Mouse (Mus musculus) cerebellum, adult 11-12 months (tissue): ENCODE measurements around the gene Psmb10.
A peak's percentile ranks its signal among the peaks of the same experiment; 100 is the strongest.
"Not testable (repeated sequence)": the region's sequence is repeated elsewhere in the genome, so short reads cannot be mapped to it uniquely, and the experiment has no call there.

Experiments
- DNase-seq: peaks from one replicate; pipeline ENCODE4 v3.0.0; 2022

The Psmb10 gene

DNA sequence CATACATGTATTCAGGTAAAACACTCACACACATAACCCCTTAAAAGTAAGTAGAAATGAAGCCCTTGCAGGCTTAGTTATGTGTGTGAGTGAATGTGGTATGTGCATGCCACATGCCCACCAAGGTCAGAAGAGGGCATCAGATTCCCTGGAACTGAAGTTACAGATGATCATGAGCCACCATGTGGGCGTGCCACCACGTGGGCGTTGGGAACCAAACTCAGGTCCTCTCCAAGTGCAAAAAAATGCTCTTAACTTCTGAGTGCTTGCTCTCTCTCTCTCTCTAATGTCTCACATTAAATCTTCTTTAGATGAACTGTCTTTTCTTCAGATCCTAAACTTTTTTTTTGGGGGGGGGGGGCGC lies at the start of gene Psmb10:
TSS of gene Psmb10 (minus strand) at position 139 of the 364 bp plus-strand sequence.
- DNase-seq = no peak

DNA sequence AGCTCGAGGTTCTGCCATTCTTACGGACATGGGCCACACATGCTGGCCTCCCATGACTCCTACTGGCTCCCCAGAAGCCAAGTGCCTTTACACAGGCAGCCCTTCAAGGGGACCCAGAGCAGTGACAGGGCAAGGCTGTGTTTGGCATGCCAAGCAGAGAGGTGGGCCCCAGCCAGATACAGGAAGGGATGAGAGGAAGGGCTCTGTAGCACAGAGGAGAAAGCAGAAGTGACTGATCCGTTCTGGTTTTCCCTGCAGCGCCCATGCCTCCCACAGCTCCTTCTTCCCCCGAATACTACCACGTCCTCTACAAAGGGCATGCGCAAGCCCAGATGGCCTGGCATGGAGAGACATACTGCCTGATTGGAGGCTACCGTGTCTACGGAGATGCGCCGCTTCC lies 45.2 kb upstream of the Psmb10 start:
- DNase-seq = not testable (repeated sequence)

DNA sequence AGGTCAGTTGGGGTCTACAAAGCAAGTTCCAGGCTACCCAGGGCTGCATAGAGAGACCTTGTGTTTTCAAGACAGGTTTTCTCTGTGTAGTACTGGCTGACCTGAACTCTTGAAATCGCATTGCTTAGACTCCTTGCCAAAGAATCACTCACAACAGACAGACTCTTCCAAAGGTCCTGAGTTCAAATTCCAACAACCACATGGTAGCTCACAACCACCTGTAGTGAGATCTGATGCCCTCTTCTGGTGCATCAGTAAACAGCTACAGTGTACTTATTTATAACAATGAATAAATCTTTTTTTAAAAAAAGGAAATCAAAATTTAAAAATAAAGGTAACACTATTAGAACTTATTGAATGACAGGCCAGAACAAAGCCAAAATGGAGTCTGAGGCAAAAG lies 42.9 kb upstream of the Psmb10 start:
- no peak for DNase-seq

DNA sequence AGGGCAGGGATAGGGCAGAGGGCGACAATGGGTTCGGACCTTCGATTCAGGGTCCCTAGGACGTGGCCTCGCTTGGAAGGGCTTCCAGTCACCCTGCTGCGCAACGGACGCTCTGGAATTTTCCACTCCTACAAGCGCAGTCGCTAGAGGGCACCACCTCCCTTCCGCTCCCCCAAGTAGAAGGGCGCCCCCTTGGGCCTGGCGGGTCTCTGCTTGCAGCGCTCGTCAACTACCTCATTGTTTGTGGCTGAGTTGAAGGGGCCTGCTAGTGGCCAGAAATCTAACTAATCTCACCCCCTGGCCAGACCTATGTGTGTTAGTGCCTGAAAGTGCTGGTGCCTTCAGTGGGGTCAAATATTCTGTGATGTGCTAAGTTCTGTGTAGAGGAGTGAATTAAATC lies 41.1 kb upstream of the Psmb10 start, which contains the start of gene Dpep3:
TSS of gene Dpep3 (minus strand) at position 105 of the 400 bp plus-strand sequence.
- DNase-seq = no peak

DNA sequence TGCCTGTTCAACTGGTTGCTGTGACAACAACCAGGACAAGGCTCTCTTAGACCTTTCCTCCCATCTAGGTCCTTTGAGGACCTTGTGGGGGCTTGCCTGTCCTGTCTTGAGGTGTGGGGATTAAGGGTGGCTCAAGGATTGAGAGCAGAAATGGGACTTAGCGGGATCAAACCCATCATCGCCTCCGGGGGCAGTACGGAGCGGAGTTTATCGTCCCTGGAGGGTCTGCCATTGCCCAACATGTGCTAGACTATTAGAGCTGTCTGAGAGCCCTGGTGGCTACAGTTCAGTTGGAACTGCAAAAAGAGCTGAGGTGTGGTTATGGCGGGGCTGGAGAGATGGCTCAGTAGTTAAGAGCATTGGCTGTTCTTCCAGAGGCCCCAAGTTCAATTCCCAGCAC lies 37.1 kb upstream of the Psmb10 start:
- DNase-seq = no peak

DNA sequence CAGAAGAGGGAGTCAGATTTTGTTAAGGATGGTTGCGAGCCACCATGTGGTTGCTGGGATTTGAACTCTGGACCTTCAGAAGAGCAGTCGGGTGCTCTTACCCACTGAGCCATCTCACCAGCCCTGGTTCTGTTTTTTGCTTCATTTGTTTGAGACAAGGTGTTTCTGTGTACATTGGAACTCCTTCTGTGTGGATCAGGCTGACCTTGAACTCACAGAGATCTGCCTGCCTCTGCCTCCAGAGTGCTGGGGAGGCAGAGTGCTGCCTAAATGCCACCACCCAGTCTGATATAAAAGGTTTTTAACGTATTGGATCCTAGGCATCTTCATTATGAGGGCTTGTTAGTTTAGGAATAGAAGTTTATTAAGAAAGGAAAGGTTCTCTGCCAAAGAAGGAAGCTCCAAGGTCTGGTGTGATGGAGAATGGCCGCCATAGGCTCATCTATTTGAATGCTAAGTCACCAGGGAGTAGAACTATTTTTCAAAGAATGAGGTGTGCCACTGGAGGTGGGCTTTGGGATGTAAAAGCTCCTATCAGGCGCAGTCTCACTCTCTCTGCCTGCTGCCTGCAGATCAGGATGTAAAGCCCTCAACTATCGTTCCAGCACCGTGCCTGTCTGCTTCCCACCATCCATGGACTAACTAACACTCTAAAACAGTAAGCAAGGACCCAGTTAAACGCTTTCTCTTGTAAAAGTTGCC lies 32.9 kb upstream of the Psmb10 start:
- no peak for DNase-seq

DNA sequence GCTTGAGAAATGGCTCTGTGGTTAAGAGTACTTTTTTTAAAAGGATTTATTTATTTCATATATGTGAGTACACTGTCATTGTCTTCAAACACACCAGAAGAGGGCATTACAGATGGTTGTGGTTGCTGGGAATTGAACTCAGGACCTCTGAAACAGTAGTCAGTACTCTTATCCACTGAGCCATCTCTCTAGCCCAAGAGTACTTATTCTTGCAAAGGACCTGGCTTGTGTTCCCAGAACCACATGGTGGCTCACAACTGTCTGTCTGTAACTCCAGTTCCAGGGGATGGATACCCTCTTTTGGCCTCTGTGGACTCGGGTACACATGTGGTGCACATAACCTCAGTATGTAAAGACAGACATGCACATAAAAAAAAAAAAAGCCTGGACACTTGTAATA lies 31.1 kb upstream of the Psmb10 start:
- DNase-seq = no peak

DNA sequence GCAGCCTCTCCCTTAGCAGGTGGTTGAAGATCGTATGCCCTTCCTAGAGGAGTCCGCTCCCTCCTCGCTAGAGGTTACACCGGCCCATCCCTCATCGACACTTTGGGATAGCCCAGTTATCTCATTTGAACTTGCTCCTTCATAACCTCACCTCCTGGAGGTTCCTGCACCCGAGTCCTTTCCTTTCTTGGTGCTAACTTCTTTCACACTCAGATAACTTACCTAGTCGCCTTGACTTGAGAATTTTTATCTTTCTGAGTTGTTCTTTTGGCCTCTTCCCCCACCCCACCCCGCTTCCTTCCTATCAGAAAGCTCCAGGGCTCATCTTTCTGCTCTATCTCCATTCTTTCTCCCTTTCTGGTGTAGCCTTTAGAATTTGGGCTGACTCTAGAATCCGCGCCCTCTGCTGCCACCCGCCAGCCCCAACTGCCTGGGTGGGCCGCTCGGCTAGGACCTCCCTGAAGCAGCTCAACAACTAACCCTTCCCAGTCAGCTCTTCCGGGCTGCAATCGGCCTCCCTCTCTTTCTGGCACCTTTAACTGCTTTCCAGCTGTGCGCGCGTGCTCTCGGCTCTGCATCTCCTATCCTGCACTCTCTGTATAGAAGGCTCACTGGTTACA lies 28.6 kb upstream of the Psmb10 start:
- no peak for DNase-seq

DNA sequence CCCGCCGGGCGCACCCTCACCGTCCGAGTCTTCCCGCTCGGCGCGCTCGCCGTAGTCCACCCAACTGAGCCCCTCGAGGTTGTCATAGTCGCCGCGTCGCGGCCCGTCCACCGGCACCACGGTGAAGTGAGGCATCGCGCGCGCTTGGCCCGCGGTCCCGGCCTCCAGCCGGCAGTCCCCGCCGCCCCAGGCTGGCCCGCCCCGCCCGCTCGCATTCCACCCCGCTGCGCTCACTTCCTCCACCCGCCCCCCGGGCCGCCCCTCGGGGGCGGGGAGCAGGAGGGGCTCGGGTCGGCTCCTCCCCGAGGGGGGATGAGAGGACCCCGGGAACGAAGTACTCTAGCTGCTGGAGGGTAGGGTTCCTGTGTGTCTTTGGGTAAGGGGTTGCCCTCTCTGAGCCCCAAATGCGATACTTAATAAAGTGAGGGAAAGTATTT lies 27.7 kb upstream of the Psmb10 start, which contains the start of gene Slc12a4:
TSS of gene Slc12a4 (minus strand) at position 193 of the 437 bp plus-strand sequence.
- no peak for DNase-seq

DNA sequence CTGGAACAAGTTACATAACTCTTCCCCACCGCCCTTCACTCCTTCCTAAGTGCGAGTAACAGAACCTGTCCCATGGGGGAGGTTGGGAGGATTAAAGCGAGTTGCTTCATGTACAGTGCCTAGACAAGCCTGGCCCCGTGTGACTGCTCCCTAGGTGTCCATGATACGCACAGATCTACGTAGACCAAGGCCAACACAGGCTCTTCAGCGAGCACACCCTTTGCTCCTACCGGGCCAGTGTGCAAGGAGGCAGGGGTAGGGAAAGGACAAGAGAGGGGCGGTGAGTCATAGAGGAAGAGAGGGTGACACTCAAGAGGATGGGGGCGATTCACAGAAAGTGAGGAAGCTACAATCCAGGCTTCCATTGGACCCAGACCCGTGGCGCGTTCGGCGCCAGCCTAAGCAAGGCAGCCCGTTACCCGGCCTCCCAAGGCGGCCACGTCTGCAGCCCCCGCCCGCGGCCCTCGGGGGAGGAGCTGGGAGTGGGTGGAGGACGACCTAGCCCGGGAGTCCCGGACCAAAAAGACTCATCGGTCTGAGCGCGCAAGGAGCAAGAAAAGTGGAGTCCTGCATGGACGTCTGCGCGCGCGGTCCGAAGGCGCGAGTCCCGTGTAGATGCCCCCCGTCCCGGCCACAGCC lies 27.1 kb upstream of the Psmb10 start:
- no peak for DNase-seq

DNA sequence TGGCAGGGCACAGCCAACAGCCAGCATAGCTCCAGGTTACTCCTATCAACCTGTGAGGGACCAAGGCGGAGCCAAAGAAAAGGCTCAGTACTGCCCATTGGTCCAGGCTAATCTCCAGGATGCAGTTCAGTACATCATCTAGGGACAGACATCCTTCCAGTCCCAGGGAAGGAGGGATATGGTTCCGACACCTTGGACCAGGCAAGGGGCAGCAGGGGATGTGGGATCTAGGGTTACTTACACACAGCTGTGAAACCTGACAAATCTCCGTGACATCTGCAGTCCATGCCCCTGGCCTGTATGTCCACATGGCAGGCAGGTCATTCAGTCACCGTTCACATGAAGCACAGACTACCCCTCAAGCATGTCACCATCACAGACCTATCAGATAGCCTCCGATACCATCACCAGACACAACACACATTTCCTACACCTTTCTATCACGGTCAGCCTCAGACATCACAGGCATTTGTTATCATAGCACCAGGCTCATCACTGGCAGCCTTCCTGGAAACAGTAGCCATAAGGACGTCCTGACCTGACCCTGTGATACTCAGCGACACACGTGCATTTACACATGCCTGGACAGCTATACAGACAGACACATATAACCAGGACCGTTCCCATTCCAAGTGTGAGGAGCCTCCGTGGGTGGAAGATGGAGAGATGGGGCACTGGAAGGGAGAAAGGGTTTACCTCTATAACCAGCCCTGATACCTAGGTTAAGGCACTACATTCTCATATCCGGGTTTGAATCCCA lies 26.4 kb upstream of the Psmb10 start:
- DNase-seq = no peak

DNA sequence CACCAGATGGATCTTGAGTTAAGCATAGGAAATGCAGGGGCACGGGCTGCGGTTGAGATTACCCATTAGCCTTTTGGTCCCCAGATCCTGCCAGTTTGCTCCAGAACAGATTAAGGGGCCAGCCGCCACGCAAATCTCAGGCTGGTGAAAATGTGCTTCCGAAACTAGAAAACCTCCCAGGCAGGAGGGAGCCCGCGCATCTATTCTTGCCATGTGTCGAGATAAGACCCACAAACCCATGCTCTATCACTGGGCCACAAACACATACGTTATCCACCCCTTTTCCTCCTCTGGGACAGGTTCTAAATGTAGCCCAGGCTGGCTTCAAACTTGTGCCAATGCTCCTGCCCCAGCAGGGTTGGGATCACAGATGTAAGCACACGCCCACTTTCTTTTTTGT lies 23.3 kb upstream of the Psmb10 start:
- DNase-seq = no peak

DNA sequence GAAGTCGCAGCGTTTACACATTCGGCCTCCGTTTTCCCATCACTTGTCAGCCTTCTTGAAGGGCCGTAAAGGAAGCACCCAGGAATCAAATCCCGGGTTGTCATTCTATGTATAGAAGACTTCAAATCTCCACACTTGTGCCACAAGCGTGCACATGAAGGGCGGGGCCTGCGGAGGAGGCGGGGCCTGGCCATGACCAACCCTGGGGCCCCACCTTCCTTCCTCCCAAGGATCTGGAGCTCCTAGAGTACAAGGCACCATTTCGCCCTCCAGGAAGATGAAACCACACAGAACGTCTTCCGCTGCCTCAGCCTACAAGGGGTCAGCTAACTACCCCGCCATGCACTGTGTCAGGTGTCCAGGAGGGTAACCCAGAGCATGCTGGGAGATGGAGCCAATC lies 22.9 kb upstream of the Psmb10 start:
- no peak for DNase-seq

DNA sequence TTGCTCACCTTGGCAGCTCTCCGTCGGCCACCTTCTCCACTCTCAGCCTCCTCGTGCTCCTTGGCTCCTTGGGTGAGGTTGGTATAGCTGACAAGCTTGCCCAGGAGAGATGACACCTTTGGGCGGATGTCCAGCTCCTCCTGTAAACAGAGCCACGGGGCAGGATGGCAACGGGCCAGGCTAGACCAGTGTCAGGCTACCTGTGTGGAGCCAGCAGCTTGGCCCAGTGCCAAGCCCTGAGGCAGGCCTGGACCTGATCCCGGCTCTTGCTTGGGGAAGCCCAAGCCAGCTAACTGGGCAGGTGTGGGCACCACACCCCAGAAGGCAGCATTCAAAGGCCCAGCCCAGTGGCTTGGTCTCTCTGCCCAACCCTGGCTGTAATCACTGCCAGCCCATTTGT lies 21.1 kb upstream of the Psmb10 start:
- peak; percentile 87 for DNase-seq

DNA sequence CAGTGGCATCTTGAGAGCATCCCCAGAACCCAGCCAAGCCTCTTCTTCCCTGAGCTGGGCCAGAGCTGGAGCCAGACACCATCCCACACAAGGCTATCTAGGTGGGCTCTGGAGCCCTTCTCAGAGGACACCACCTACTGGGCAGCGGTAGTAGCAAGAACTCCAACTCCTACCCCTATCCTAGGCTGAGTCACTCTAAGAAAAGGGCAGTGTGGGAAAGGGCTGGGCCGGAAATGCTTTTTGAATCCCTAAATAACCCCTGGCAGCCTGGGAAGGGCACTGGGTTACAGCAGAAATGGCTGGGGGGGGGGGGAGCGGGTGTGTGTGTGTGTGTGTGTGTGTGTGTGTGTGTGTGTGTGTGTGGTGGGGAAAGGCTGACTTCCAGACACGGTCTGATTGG lies 19.6 kb upstream of the Psmb10 start:
- DNase-seq = no peak

DNA sequence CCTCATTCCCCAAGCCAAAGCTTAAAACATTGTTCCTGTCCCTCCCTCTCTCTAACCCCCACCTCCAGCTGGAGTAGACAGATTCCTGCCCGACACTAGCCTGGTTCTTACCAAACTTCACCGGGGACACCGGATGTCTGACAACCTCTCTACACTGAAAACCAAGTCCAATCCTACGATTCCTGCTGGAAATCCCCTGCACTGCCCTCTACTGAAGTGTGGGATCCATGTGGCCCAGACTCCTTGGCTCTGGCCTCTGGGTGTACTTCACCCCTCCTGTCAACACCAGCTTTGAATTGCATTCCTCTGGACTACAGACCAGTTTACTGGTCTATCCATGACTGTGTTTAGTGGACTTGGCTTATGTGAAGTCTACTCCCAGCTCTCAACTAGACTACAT lies 18.3 kb upstream of the Psmb10 start:
- no peak for DNase-seq

DNA sequence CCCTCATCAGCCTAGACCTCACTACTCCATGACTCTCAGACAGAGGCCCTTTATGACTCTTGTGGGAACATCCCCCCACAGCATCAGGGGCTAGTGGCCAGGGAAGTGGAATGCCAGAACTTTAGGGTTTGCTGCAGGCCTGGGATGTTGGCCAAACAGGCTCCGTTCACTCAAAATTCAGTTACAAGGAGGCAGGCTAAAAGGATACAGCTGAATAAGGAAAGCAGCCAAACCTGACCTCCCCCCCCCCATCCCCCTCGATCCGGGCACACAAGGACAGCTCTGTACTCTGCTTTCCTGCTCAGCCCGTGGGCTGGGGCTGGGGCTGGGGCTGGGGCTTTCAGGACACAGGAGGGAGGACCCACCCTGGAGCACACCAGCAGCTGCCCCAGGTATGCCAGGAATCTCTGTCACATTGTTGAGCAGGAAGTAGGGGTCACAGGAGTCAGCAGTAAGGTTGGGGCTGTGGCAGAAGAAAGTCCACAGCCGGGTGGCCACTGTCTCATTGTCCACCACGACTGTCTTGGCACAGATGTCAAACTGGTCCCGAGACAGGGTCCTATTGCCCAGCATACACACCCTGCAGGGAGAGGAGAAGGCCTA lies 12.9 kb upstream of the Psmb10 start:
- DNase-seq = peak; percentile 47

DNA sequence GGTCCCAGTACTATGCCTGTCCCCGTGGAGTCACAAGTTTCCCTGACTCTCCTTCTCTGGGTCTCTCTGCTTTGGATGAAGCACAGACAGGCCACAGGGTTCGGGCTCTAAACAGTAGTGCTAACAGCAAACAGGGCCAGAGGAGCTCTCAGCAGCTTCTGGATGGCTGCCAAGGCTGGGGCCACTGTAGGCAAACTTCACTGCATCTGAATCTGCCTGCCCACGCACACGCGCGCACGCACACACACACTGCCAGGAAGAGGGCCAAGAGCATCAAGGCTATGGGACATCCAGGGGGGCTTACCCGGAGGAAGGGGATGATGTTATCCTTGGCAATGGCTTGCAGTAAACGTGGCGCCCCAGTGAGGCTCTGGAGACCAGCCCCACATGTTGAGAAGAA lies 11.1 kb upstream of the Psmb10 start:
- no peak for DNase-seq

DNA sequence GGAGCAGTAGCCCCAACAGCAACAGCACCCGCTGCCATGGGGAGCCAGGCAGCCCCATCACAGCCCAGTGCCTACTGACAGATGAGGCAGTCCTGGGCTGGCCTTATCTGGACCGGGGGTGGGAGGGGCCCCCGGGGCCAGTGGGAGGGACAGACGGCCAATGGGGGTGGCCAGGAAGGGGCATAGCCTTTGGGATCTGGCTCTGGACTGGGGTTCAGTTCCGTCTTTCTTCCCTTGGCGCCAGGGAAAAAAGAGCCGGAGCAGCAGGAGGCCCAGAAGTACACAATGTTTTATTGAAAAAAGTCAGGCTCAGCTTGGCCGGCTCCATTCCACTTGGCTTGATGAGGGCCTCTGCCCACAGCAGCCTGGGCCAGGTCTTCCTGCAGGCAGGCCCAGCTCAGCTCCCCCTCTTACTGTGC lies 5.1 kb upstream of the Psmb10 start, which contains the start of gene Lcat:
TSS of gene Lcat (minus strand) at position 62 of the 419 bp plus-strand sequence.
- DNase-seq = peak; percentile 48

DNA sequence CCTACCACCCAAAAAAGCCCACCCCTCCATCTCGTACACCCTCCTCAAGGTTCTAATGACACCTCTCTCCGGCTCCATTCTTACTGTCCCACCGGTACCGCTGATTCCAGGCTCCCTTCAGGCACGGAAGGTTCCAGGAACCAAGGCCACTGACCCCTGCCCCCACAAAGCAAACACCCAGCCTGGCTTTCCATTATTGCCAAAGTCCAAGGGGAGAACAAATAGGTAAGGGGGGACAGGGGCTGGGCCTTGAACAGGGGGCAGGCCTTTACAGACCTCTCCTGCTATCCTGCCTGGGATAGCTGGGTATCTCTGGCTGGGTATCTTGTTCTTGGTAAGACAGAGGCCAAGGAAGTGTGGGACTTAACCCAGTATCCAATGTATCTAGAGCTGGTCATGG lies 4.3 kb upstream of the Psmb10 start:
- DNase-seq = no peak

DNA sequence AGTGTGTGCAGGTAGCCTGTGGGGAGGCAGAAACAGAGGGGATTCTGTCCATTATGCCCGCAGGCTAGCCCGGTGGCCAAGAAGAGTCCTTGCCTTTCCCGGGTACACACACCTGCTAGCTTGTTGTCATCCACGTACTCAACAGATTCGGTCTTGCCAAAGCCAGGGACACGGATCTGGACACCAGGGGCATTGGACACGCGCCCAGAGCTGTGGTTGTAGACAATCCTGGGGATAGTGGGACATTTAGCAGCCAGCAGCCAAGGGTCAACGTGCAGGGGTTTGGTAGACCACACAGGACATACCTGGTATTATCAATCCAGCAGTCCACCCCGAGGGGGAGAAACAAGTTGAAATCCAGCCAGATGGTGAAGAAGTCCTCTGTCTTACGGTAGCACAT lies 3.8 kb upstream of the Psmb10 start:
- DNase-seq = no peak

DNA sequence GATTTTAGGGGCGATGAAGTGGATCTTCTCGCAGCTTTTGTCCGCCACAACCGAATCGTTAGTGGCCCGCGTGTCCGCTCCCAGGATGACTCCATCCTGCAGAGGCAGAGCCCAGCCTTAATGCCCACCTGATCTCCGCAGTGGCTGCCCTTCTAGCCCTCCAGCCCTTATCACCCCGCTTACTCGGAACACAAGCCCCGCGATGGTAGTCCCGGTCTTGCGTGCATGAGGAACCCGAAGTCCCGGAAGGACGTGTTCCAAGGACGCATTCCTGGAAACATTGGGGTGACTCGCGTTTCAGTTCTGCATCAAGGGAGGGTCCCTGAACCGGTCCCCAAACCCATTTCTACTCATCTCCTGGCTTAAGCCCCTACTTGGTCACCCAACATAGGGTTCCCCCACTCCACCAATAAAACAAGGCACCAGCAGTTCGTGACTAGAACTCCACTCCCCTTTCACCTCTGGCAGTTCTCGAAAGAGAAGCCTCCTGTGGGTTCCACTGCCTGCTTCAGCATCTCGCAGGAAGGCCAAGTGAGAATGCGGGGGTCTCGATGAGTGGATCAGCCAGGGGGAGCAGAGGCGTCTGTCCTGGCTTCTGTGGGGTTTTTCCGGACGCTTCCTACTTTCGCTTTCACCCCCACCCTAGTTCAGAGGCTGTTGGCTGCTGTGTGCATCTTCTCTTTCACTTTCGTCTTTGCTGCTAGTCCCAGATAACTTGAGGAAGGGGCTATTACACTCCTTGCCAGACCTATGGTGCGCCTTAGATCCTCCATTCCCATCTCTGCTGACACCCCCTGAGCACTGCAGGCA lies 543 bp downstream of the Psmb10 start:
- peak; percentile 46 for DNase-seq
